ENCODE assay signal across 25 mouse cellular contexts in the genomic region with DNA sequence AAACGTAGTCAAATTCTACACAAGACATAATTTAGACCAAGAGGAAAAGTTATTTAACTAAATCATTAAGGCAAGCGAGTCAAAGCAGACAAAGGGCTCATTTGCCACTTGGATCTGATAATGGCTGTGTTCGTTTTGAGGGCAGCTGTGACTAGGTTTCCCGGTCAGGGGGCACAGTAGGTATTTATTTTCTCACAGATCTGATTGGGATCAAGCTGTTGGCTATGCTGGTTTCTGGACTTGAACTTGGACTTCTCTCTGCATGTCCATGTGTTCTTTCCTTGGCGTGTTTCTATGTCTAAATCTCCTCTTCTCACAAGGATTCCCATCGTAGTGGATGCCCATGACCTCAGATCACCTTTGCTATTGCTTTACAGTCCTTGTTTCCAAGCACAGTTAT.
DNase-seq lines count a peak whose midpoint lies in the region; ATAC-seq and TF ChIP-seq lines count a peak whose summit lies in the region.
"Had no signal": no experiment of that assay in that cellular context is flagged by ENCODE, and none has a peak within 500 bp of the region (broad histone marks: within the 10 kb centered on the region; RNA-seq: fewer than 3 reads in every experiment).

No protein-coding gene starts in this region.

- H3K9ac ChIP-seq in midbrain, postnatal 0 days (replicated peaks; ENCODE audit: low read length, poor library complexity, severe bottlenecking) = no peak overlapping the region
- no peak overlapping the region for H3K9ac ChIP-seq in midbrain, embryonic 16.5 days (ENCODE audit: low read depth, low read length)
- H3K9ac ChIP-seq: forebrain, embryonic 13.5 days; heart, embryonic 13.5 days; hindbrain, embryonic 12.5 days; hindbrain, embryonic 15.5 days; intestine, embryonic 15.5 days had no signal

- 64% methylated on average over 6 of the region's 6 CpGs for WGBS in midbrain, postnatal 0 days
- 68% methylated on average over 6 of the region's 6 CpGs for WGBS in midbrain, embryonic 16.5 days

- H3K9me3 ChIP-seq in midbrain, postnatal 0 days (ENCODE audit: low read length) = no peaks in the 10 kb centered on the region
- H3K9me3 ChIP-seq in midbrain, embryonic 16.5 days (replicated peaks; ENCODE audit: control insufficient read depth, low read length, poor library complexity, severe bottlenecking) = no peaks in the 10 kb centered on the region
- H3K9me3 ChIP-seq: forebrain, embryonic 10.5 days; forebrain, embryonic 13.5 days; heart, embryonic 10.5 days; heart, embryonic 13.5 days; hindbrain, embryonic 12.5 days; hindbrain, embryonic 15.5 days; intestine, embryonic 15.5 days had no signal

- no peak for ATAC-seq in midbrain, postnatal 0 days (ENCODE audit: low FRiP score)
- ATAC-seq in midbrain, embryonic 16.5 days = no peak
- ATAC-seq: activated CD4-positive, CD25-positive, alpha-beta regulatory T cell, adult 4 months; forebrain, embryonic 13.5 days; forebrain, embryonic 16.5 days; intestine, embryonic 15.5 days had no signal

- H3K4me2 ChIP-seq in midbrain, postnatal 0 days (ENCODE audit: low read depth, low read length, poor library complexity, severe bottlenecking) = no peak overlapping the region
- H3K4me2 ChIP-seq in midbrain, embryonic 16.5 days (ENCODE audit: low read length) = no peak overlapping the region
- H3K4me2 ChIP-seq: forebrain, embryonic 13.5 days; heart, embryonic 13.5 days; hindbrain, embryonic 12.5 days; hindbrain, embryonic 15.5 days; intestine, embryonic 15.5 days had no signal

- no peak overlapping the region for H3K27ac ChIP-seq in midbrain, postnatal 0 days (ENCODE audit: low read depth, low read length)
- no peak overlapping the region for H3K27ac ChIP-seq in midbrain, embryonic 16.5 days (ENCODE audit: low read length)
- H3K27ac ChIP-seq: forebrain, embryonic 10.5 days; forebrain, embryonic 13.5 days; heart, adult 2 months; heart, embryonic 10.5 days; heart, embryonic 13.5 days; hindbrain, embryonic 12.5 days; hindbrain, embryonic 15.5 days; intestine, embryonic 15.5 days had no signal

- H3K27me3 ChIP-seq in midbrain, postnatal 0 days (ENCODE audit: insufficient read depth, low read length) = no peaks in the 10 kb centered on the region
- H3K27me3 ChIP-seq in midbrain, embryonic 16.5 days (ENCODE audit: control insufficient read depth, insufficient read depth, low read depth, low read length) = no peaks in the 10 kb centered on the region
- H3K27me3 ChIP-seq: forebrain, embryonic 13.5 days; heart, embryonic 13.5 days; hindbrain, embryonic 12.5 days; hindbrain, embryonic 15.5 days; intestine, embryonic 15.5 days had no signal

- no peaks in the 10 kb centered on the region for H3K4me1 ChIP-seq in midbrain, postnatal 0 days (ENCODE audit: insufficient read depth, low read length)
- no peaks in the 10 kb centered on the region for H3K4me1 ChIP-seq in midbrain, embryonic 16.5 days (ENCODE audit: control insufficient read depth, insufficient read depth, low read length)
- H3K4me1 ChIP-seq: forebrain, embryonic 10.5 days; forebrain, embryonic 13.5 days; heart, embryonic 10.5 days; hindbrain, embryonic 12.5 days; hindbrain, embryonic 15.5 days; intestine, embryonic 15.5 days had no signal

- no peak overlapping the region for H3K4me3 ChIP-seq in midbrain, postnatal 0 days (ENCODE audit: low read depth, low read length)
- no peak overlapping the region for H3K4me3 ChIP-seq in midbrain, embryonic 16.5 days (ENCODE audit: low read depth, low read length)
- H3K4me3 ChIP-seq: forebrain, embryonic 10.5 days; forebrain, embryonic 13.5 days; heart, adult 2 months; heart, embryonic 10.5 days; heart, embryonic 13.5 days; hindbrain, embryonic 12.5 days; hindbrain, embryonic 15.5 days; intestine, embryonic 15.5 days had no signal

- DNase-seq in cerebellum, adult 11-12 months = peak; percentile 29
- no peak for DNase-seq in cerebellum, adult 11 months
- DNase-seq in cerebellum, postnatal 10 days = peak; percentile 87 to 88
- DNase-seq in cerebellum, postnatal 4 days (ENCODE audit: low spot score in 2 of 2) = no peak
- peak; percentile 18 for DNase-seq in midbrain, postnatal 0 days (ENCODE audit: low spot score)
- DNase-seq in cerebellum, postnatal 36 days = peak; percentile 10 to 33
- DNase-seq in ovary, postnatal 36 days (ENCODE audit: low spot score) = no peak
- DNase-seq: adrenal gland, adult 8-10 months; adrenal gland, postnatal 25 days; gastrocnemius, postnatal 10 days; gastrocnemius, postnatal 36 days; heart, adult 2 months; heart, postnatal 14 days; heart, postnatal 4 days; kidney, adult 18-20 months had no signal

- H3K36me3 ChIP-seq in midbrain, postnatal 0 days (ENCODE audit: insufficient read depth, low read length) = no peaks in the 10 kb centered on the region
- no peaks in the 10 kb centered on the region for H3K36me3 ChIP-seq in midbrain, embryonic 16.5 days (ENCODE audit: control insufficient read depth, insufficient read depth, low read length)
- H3K36me3 ChIP-seq: forebrain, embryonic 10.5 days; heart, embryonic 10.5 days; heart, embryonic 13.5 days; hindbrain, embryonic 12.5 days; hindbrain, embryonic 15.5 days; intestine, embryonic 15.5 days had no signal

- TF ChIP-seq CTCF in midbrain, postnatal 0 days (IDR thresholded peaks at IDR 0.05) = no peak

Comparison
In these comparisons a context has a peak if more than half of its experiments do, and no peak if none do; other contexts are left out.
1. DNase-seq: peak in cerebellum, adult 11-12 months (single experiment), cerebellum, postnatal 10 days (2 of 2), midbrain, postnatal 0 days (single experiment) and cerebellum, postnatal 36 days (2 of 2); none in cerebellum, adult 11 months (single experiment), cerebellum, postnatal 4 days (0 of 2) and ovary, postnatal 36 days (single experiment).